Mouse (Mus musculus) brown adipose tissue, adult 24 weeks (tissue): ENCODE results near the gene Cenpi. TPM values are rescaled to one million over a fixed set of nuclear protein-coding genes. Genes with fewer than 3 reads are reported as not detected.

Experiments
- H3K27ac ChIP-seq: fragments of 200-500 bp; replicated peaks from 2 replicates; pipeline ENCODE4 v1.5.1; 2012; ENCODE audit warnings: low read depth, mild to moderate bottlenecking, low read length
- H3K4me1 ChIP-seq: fragments of 200-500 bp; 2 replicates; pipeline ENCODE4 v1.6.1; 2012; ENCODE audit warnings: low read length, mixed read lengths; ENCODE audit not compliant: control insufficient read depth, insufficient read depth, insufficient read length
- H3K4me3 ChIP-seq: fragments of 200-500 bp; 2 replicates; pipeline ENCODE4 v1.5.1; 2012; ENCODE audit warnings: low read depth, mild to moderate bottlenecking, low read length, moderate library complexity; ENCODE audit not compliant: insufficient read depth
- polyA plus RNA-seq: library from polyadenylated mRNA; stranded (reverse); fragments of >200 nt; gene quantifications from 2 replicates; pipeline ENCODE4 v1.2.4, GENCODE M21; 2012; ENCODE audit not compliant: missing spikeins, insufficient read depth, insufficient read length

The Cenpi gene
- polyA plus RNA-seq: not detected in 2 replicates

GRCm38 (mm10) chrX:134307534-134308274, at the start of gene Cenpi:
Gene Cenpi, plus strand, starts transcription at chrX:134308084.
- H3K4me3 ChIP-seq: peak within 1 kb of the TSS; percentile 65
- H3K27ac ChIP-seq: peak within 1 kb of the TSS; percentile 82
- H3K4me1 ChIP-seq: no peaks in the 10 kb centered on the region

- Histone ChIP-seq H3K4me1 (no peaks in the 10 kb centered on the region), H3K4me3 (no peak overlapping the region), H3K27ac (no peak overlapping the region)
Measured at GRCm38 (mm10) chrX:134261191-134261590, 46.7 kb upstream of the Cenpi start.

GRCm38 (mm10) chrX:134262129-134262528, 45.8 kb upstream of the Cenpi start:
- Histone ChIP-seq H3K27ac (no peak overlapping the region), H3K4me3 (no peak overlapping the region), H3K4me1 (no peaks in the 10 kb centered on the region)

GRCm38 (mm10) chrX:134275715-134276114, 32.2 kb upstream of the Cenpi start:
- H3K4me1 ChIP-seq: no peaks in the 10 kb centered on the region; the same call in 1 of the 2 replicates
- H3K27ac ChIP-seq: peak overlapping the region; percentile 90; the same call in 1 of the 2 replicates
- peak overlapping the region; percentile 63 for H3K4me3 ChIP-seq

- H3K4me3 ChIP-seq: peak within 1 kb of the TSS; percentile 63
- H3K4me1 ChIP-seq: no peaks in the 10 kb centered on the region; the same call in 1 of the 2 replicates
- peak within 1 kb of the TSS; percentile 90 for H3K27ac ChIP-seq
Measured at GRCm38 (mm10) chrX:134276275-134277160, 31.4 kb upstream of the Cenpi start, which contains the start of gene Trmt2b. Gene Trmt2b, minus strand, starts transcription at chrX:134276984.

GRCm38 (mm10) chrX:134280531-134280930, 27.4 kb upstream of the Cenpi start:
- no peak overlapping the region for H3K4me3 ChIP-seq
- no peaks in the 10 kb centered on the region; the same call in 1 of the 2 replicates for H3K4me1 ChIP-seq
- H3K27ac ChIP-seq: no peak overlapping the region

GRCm38 (mm10) chrX:134285102-134285501, 22.8 kb upstream of the Cenpi start:
- H3K27ac ChIP-seq: no peak overlapping the region
- H3K4me3 ChIP-seq: no peak overlapping the region
- no peaks in the 10 kb centered on the region for H3K4me1 ChIP-seq

- Histone ChIP-seq H3K4me3 (no peak overlapping the region), H3K27ac (no peak overlapping the region), H3K4me1 (no peaks in the 10 kb centered on the region)
Measured at GRCm38 (mm10) chrX:134285791-134286190, 22.1 kb upstream of the Cenpi start.

GRCm38 (mm10) chrX:134287305-134287704, 20.6 kb upstream of the Cenpi start:
- Histone ChIP-seq H3K4me1 (no peaks in the 10 kb centered on the region), H3K27ac (no peak overlapping the region), H3K4me3 (no peak overlapping the region)

GRCm38 (mm10) chrX:134296301-134296700, 11.6 kb upstream of the Cenpi start:
- Histone ChIP-seq H3K4me3 (peak overlapping the region; percentile 35), H3K4me1 (no peaks in the 10 kb centered on the region), H3K27ac (no peak overlapping the region)

- Histone ChIP-seq H3K4me3 (0 out of 2 replicates have a peak overlapping the region, but pooled peaks have one; percentile 35), H3K4me1 (no peaks in the 10 kb centered on the region), H3K27ac (no peak overlapping the region)
Measured at GRCm38 (mm10) chrX:134296737-134297136, 11.1 kb upstream of the Cenpi start.

GRCm38 (mm10) chrX:134297195-134297594, 10.7 kb upstream of the Cenpi start:
- Histone ChIP-seq H3K4me3 (no peak overlapping the region), H3K27ac (no peak overlapping the region), H3K4me1 (no peaks in the 10 kb centered on the region)

- no peak overlapping the region for H3K27ac ChIP-seq
- H3K4me1 ChIP-seq: no peaks in the 10 kb centered on the region
- no peak overlapping the region for H3K4me3 ChIP-seq
Measured at GRCm38 (mm10) chrX:134300219-134300618, 7.7 kb upstream of the Cenpi start.

GRCm38 (mm10) chrX:134303287-134303686, 4.6 kb upstream of the Cenpi start:
- no peak overlapping the region for H3K4me3 ChIP-seq
- no peaks in the 10 kb centered on the region for H3K4me1 ChIP-seq
- no peak overlapping the region for H3K27ac ChIP-seq

- Histone ChIP-seq H3K4me1 (no peaks in the 10 kb centered on the region), H3K4me3 (peak overlapping the region; percentile 53)
Measured at GRCm38 (mm10) chrX:134308275-134308634, 371 bp downstream of the Cenpi start.

More at GRCm38 (mm10) chrX:134308275-134308634, 371 bp downstream of the Cenpi start:
- H3K27ac ChIP-seq: no peak overlapping the region
